ENCODE assay signal across 21 mouse cellular contexts in the genomic region with DNA sequence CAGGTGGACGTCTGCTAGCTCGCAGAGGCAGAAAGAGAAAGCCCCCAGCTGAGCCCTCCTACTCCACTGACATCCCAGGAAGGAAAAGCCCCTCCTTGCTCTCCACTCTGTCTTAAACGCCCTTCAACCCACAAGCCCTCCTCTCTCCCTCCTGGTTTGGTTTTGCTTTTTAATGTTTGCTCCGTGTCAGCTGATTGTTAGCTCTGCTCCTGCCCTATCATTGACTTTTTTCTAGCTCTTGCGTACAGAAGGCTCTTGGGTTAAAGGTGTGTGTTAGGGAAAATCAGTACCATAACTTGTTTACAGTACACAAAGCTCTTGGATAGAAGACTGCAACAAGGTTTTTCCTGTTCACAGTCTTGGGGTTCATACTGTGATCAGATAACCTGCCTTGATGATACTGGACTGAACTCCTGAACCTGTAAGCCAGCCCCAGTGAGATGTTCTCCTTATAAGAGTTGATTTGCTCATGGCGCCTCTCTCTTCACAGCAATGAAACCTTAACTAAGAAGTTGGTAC.
"Had no signal": no experiment of that assay in that cellular context is flagged by ENCODE, and none has a peak within 500 bp of the region (broad histone marks: within the 10 kb centered on the region; RNA-seq: fewer than 3 reads in every experiment).

No protein-coding gene starts in this region.

- H3K27ac ChIP-seq: intestine, embryonic 15.5 days; kidney, embryonic 15.5 days; liver, embryonic 14.5 days; macrophage; midbrain, embryonic 10.5 days; midbrain, embryonic 13.5 days had no signal

- DNase-seq: kidney, adult 11 months; kidney, adult 8-10 months; kidney, postnatal 10 days; kidney, postnatal 36 days; lung, embryonic 14.5 days; right cerebral cortex, adult 18-20 months; right cerebral cortex, postnatal 14 days; right cerebral cortex, postnatal 4 days; thymus, adult 2 months; thymus, postnatal 14 days; thymus, postnatal 4 days had no signal

- H3K4me3 ChIP-seq: intestine, embryonic 15.5 days; kidney, embryonic 15.5 days; megakaryocyte, embryonic 14.5 days; midbrain, embryonic 10.5 days; midbrain, embryonic 13.5 days; myocyte had no signal

- H3K4me1 ChIP-seq: intestine, embryonic 15.5 days; kidney, embryonic 15.5 days; midbrain, embryonic 10.5 days; midbrain, embryonic 13.5 days had no signal

- H3K9me3 ChIP-seq: intestine, embryonic 15.5 days; kidney, embryonic 15.5 days; megakaryocyte, embryonic 14.5 days; midbrain, embryonic 10.5 days; midbrain, embryonic 13.5 days had no signal

- H3K9ac ChIP-seq: intestine, embryonic 15.5 days; kidney, embryonic 15.5 days; liver, embryonic 14.5 days; lung, embryonic 14.5 days; midbrain, embryonic 13.5 days had no signal

- H3K4me2 ChIP-seq: intestine, embryonic 15.5 days; kidney, embryonic 15.5 days; lung, embryonic 14.5 days; midbrain, embryonic 13.5 days had no signal

- ATAC-seq: intestine, embryonic 15.5 days; lung, postnatal 0 days; midbrain, embryonic 13.5 days; midbrain, embryonic 16.5 days had no signal

- H3K27me3 ChIP-seq: intestine, embryonic 15.5 days; kidney, embryonic 15.5 days; megakaryocyte, embryonic 14.5 days; midbrain, embryonic 13.5 days had no signal
